Mouse (Mus musculus) layer of hippocampus, postnatal 14 days (tissue): Measurements from ENCODE around the gene Mfrp. TPM values are rescaled to one million over a fixed set of nuclear protein-coding genes. Genes with fewer than 3 reads are reported as not detected.
"Not testable (repeated sequence)": the region's sequence is repeated elsewhere in the genome, so short reads cannot be mapped to it uniquely, and the experiment has no call there.

Experiments used
- DNase-seq, 2 experiments: peaks; one replicate each; pipeline ENCODE4 v3.0.0; 2021 to 2022; ENCODE audit warnings: low spot score in 2 of 2, mixed read lengths in 1 of 2
- total RNA-seq, 2 experiments: library from RNA; stranded (reverse); gene quantifications; 2 replicates each; pipeline ENCODE4 v1.2.3; 2021

Mfrp gene
- total RNA-seq, 2 experiments from 2014 or later = 0.33 to 8.6 TPM

GRCm38 (mm10) chr9:44104881-44105280, 3.4 kb downstream of the Mfrp start:
- DNase-seq = no peak

GRCm38 (mm10) chr9:44105781-44106180, 4.3 kb downstream of the Mfrp start:
- no peak for DNase-seq

GRCm38 (mm10) chr9:44106182-44106581, 4.7 kb downstream of the Mfrp start:
- no peak for DNase-seq

- no peak for DNase-seq
Measured at GRCm38 (mm10) chr9:44106596-44106995, 5.1 kb downstream of the Mfrp start.

GRCm38 (mm10) chr9:44107110-44107509, 5.6 kb downstream of the Mfrp start, which contains the start of gene C1qtnf5:
C1qtnf5 (plus strand) TSS chr9:44107245.
- peak; percentile 68 to 86 for DNase-seq

GRCm38 (mm10) chr9:44107557-44108179, 6.1 kb downstream of the Mfrp start:
- DNase-seq = no peak

GRCm38 (mm10) chr9:44108269-44109055, 6.9 kb downstream of the Mfrp start:
- DNase-seq = no peak

GRCm38 (mm10) chr9:44109360-44110095, 8.0 kb downstream of the Mfrp start:
- DNase-seq = peak; percentile 81 to 84

- DNase-seq = not testable (repeated sequence)
Measured at GRCm38 (mm10) chr9:44111909-44112308, 10.4 kb downstream of the Mfrp start.

- peak; percentile 94 to 98 for DNase-seq
Measured at GRCm38 (mm10) chr9:44113105-44113789, 11.7 kb downstream of the Mfrp start, which contains the start of the genes Gm49380 and Rnf26. Gm49380 (minus strand) TSS chr9:44113500. Rnf26 (minus strand) TSS chr9:44113517.

- DNase-seq = no peak
Measured at GRCm38 (mm10) chr9:44114453-44114852, 12.9 kb downstream of the Mfrp start.

- DNase-seq = no peak
Measured at GRCm38 (mm10) chr9:44115599-44115998, 14.1 kb downstream of the Mfrp start.

GRCm38 (mm10) chr9:44116182-44116581, 14.7 kb downstream of the Mfrp start:
- DNase-seq = no peak

GRCm38 (mm10) chr9:44119011-44119410, 17.5 kb downstream of the Mfrp start:
- no peak for DNase-seq

GRCm38 (mm10) chr9:44119948-44120465, 18.5 kb downstream of the Mfrp start:
- no peak for DNase-seq

- DNase-seq = no peak
Measured at GRCm38 (mm10) chr9:44124317-44124716, 22.8 kb downstream of the Mfrp start.

GRCm38 (mm10) chr9:44125026-44125425, 23.5 kb downstream of the Mfrp start:
- DNase-seq = no peak

- DNase-seq = peak; percentile 86 to 92
Measured at GRCm38 (mm10) chr9:44125546-44126428, 24.3 kb downstream of the Mfrp start.

GRCm38 (mm10) chr9:44126746-44127145, 25.2 kb downstream of the Mfrp start:
- no peak for DNase-seq

- DNase-seq = no peak
Measured at GRCm38 (mm10) chr9:44127351-44127801, 25.8 kb downstream of the Mfrp start.
